Mouse (Mus musculus) spleen, postnatal 36 days (tissue): ENCODE results near the gene Hspa12b.
A peak's percentile ranks its signal among the peaks of the same experiment; 100 is the strongest.

ENCODE experiments used
- DNase-seq, 2 experiments: peaks; one replicate each; pipeline ENCODE4 v3.0.0; 2022; ENCODE audit warnings: low spot score in 2 of 2, mixed read lengths in 1 of 2

Gene Hspa12b

GRCm38 (mm10) chr2:131128636-131129157 lies 1.6 kb downstream of the Hspa12b start:
- no peak for DNase-seq

- DNase-seq = no peak
These were observed 2.8 kb downstream of the Hspa12b start for GRCm38 (mm10) chr2:131129836-131130235.

DNA sequence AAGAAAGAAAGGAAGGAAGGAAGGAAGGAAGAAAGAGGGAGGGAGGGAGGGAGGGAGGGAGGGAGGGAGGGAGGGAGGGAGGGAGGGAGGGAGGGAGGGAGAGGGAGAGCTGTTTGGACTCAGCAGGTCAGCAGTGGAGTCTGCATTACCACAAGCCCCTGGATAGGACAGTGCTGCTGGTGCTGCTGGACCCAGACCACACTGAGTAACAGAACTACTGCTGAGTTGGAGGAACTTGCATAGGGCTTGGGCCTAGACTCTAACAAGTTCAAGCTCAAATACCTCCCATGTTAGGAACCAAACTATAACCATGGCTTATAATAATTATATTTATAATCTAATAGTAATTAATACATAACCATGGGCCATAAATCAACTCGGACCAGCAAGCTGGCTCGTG lies 3.8 kb downstream of the Hspa12b start:
- DNase-seq = no peak

GRCm38 (mm10) chr2:131132111-131132888 lies 5.2 kb downstream of the Hspa12b start:
- DNase-seq = no peak

DNA sequence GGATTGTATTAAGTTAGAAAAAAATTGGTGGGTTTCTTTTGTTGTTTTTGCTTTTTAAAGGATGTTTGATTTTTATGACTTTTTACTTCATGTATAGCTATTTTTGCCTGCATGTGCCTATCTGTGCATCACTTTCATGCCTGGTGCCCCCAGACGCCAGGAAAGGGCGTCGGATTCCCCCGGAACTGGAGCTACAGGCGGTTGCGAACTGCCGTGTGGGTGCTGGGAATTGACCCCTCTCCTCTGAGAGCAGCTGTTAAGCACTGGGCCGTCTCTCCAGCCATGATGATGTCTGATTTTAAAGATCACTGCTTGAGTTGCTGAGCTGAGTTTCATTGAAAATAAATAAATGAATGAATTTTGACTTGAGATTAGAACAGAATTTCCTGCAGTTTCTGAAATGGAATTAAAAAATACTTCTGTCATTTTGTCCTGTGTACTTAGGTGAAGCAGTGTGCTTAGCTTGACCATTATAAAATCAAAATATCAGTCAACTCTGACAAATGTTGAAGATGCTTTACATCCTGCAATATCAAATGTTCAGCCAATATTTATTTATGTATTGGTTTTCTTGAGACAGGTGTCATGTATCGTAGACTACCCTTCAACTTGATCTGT lies 6.0 kb downstream of the Hspa12b start, which contains the start of gene Gm11037:
TSS of gene Gm11037 (plus strand) at position 568 of the 618 bp plus-strand sequence.
- DNase-seq = no peak

DNA sequence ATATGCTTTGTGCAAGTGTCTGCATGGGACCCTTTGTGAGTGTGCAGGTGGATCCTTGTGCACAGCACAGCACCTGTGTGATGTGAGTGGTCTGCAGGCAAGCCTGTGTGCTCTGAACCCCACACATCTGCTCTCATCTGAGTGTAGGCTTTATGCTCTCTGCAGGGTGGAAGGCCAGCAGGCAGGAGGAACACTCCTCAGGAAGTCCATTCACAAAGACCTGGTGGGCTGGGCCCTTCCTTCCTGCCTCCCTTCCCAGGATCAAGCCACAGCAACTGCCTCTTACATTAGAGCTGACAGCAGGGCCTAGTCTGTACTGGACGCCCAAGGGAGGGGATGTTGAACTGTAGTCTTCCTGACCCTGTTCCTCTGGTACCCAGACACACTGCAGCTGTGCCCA lies 7.3 kb downstream of the Hspa12b start:
- no peak for DNase-seq

DNA sequence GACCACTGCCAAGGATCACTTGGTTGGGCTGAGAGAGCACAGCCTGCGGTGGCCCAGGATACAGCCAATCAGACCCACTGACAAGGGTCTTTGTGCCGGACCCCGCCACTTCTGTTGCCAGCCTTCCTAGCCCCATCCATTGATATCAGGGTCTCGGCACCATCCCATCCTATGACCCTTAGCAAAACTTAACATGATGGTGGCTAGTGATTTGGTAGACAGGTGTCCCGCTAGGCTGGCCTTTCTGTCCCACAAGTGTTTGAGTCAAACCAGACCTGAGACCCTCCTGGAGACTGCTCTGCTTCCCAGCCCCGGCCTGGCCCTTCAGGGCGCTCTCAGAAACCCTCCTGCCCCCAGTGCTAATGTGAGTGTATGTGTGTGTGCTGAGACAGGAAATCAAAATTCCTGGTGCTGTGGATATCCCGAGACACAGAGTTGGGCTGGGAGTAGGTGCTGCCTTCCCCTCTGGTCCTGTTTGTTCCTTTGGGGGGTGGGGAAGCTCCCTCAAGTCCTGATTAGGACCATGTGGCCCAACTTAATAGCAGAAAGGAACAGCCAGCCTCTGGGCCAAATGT lies 7.8 kb downstream of the Hspa12b start:
- no peak for DNase-seq

- DNase-seq = peak; percentile 61 to 74
These were observed 8.6 kb downstream of the Hspa12b start for GRCm38 (mm10) chr2:131135521-131136139.

- DNase-seq = no peak
These were observed 11.2 kb downstream of the Hspa12b start for GRCm38 (mm10) chr2:131138296-131138695.

GRCm38 (mm10) chr2:131138760-131139159 lies 11.7 kb downstream of the Hspa12b start:
- no peak for DNase-seq

DNA sequence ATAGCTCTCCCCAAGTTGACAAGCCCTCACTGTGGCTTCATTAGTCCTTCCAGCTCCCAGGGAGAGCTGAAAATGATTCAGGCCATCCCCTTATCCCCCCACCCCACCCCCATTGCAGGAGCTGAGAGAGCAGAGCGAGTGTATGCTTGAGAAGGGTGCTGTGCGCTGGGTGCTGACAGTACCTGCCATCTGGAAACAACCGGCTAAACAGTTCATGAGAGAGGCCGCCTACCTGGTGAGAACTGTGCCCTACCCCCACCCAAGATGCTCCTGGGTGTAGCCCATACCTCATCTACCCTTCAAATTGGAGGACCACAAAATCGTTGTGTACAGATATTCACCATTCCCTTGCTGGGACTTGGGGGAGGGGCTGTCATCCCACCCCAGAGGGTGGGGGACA lies 12.2 kb downstream of the Hspa12b start:
- no peak for DNase-seq

GRCm38 (mm10) chr2:131139886-131140532 lies 12.9 kb downstream of the Hspa12b start:
- no peak for DNase-seq

DNA sequence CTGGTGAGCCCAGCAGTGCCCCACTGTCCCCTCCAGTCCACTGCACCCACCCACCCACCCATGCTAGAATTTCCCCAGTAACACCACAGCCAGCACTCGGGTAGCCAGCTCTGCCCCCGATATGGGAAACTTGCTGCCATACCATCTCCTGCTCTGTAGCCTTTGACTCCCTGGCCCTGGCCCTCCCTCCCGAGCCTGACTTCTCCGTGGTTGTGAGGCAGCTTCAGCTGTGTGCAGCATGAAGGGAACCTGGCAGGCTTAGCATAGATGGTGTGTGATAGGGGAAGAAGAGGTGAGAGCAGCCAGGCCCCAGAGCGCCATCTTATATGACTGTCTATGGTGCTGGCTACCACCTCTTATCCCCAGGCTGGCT lies 13.4 kb downstream of the Hspa12b start:
- no peak for DNase-seq

DNA sequence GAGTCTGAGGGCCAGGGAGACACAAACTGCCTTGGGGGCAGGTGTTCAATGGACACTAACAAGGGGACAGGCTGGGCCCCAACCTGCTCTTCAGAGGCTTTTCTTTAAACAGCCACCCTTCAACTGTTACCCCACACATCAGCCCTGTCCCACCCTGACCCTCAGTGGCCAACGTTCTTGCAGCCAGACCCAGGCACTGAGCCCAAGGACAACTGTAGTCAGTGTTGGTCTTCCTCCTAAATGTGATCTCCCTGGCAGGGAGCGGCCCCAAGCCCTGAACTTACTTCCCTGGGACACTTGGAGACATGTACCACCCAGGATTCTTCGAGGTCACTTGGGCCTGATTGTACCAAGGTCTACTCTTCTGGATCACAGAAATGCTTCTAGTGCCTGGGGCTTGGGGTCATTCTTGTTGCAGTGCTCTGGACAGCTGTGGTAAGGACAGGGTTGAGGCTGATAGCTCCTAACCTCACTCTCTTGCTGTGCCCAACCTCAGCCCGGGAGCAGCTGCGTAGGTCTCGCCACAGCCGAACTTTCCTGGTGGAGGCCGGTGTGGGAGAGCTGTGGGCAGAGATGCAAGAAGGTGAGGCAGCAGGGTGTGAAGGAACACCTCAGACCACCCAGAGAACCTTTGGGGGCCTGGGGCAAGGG lies 14.4 kb downstream of the Hspa12b start:
- DNase-seq = no peak

- DNase-seq = peak; percentile 56 to 60
These were observed 15.5 kb downstream of the Hspa12b start for GRCm38 (mm10) chr2:131142592-131142991.

- no peak for DNase-seq
These were observed 16.1 kb downstream of the Hspa12b start for GRCm38 (mm10) chr2:131143007-131143780.

GRCm38 (mm10) chr2:131145121-131145520 lies 18.0 kb downstream of the Hspa12b start:
- DNase-seq = no peak

- no peak for DNase-seq
These were observed 18.5 kb downstream of the Hspa12b start for GRCm38 (mm10) chr2:131145536-131145935.

DNA sequence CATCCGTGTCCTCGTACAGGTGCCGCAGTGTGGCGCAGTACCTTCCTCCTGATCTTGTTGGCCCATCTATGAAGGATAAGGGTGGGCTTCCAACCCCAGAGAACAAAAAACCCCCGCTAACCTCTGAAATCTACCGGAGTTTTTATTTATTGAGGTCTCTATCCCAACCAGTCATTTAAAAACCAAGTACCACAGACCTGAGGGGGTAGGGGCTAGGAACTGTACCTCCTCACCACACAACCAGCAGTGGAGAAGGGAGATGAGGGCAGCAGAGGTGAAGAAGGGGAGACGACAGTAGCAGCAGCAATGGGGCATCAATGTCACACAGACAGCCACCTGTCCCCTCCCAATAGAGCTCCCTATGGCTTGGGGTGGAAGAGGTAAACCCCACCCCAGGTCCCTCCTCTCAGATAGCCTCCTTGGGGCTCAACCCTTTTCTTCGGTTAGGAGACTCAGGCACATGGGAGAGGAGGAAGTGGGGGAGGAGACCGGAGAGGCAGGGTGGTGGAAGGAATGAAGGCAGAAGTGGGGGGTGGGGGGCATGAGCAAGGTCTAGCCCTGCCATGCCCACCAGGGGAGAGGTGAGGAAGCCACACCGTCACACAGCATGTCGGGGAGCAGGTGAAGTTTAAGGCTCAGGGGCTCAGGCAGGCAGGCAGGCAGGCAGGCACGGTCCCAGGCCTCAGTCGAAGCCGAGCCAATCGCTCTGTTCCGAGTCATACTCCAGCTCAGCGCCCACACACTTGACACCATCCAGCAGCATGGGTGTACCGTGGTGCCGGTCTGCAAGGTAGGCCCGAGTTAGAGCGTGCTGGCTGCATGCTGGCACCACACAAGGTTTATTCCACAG lies 19.3 kb downstream of the Hspa12b start:
- no peak for DNase-seq

DNA sequence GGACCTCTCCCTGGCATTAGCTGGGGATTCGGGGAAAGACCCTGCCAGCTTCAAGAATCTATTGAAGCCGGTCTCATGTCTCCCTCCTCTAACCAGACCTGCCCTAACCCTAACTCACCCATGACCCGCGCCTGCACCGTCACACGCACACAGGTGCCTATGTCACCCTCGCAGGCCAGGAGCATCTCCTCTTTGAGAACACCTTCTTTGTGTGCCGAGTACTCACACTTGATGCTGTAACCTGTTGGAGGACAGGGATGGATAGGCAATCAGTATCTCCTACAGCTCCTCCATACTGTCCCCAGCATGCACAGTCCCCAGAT lies 19.9 kb downstream of the Hspa12b start:
- DNase-seq = no peak
